Mouse (Mus musculus) hindbrain, embryonic 11.5 days (tissue): ENCODE results near the gene Gm9495. TPM values are rescaled to one million over a fixed set of nuclear protein-coding genes. Genes with fewer than 3 reads are reported as not detected.

ENCODE experiments used
- ATAC-seq: fragments of 200-750 bp; cut with Nextera tagmentation; 2 replicates; pipeline ENCODE4 v1.8.0; 2017; ENCODE audit warnings: mild to moderate bottlenecking, moderate TSS enrichment, moderate library complexity; ENCODE audit not compliant: low FRiP score
- DNase-seq: peaks from one replicate; pipeline ENCODE4 v3.0.0-alpha.2; 2015; ENCODE audit warnings: low spot score
- H3K27ac ChIP-seq: fragments of 300-500 bp; sonication (generic); 2 replicates; pipeline ENCODE4 v1.5.1; 2014; ENCODE audit warnings: mild to moderate bottlenecking, low read depth, low read length
- H3K27me3 ChIP-seq: fragments of 300-500 bp; sonication (generic); 2 replicates; pipeline ENCODE4 v1.6.1; 2014; ENCODE audit warnings: mild to moderate bottlenecking, low read length, moderate library complexity, mixed read lengths; ENCODE audit not compliant: control insufficient read depth, insufficient read depth
- H3K36me3 ChIP-seq: fragments of 300-500 bp; sonication (generic); 2 replicates; pipeline ENCODE4 v1.6.1; 2014; ENCODE audit warnings: mild to moderate bottlenecking, low read length, moderate library complexity, mixed read lengths; ENCODE audit not compliant: control insufficient read depth, insufficient read depth
- H3K4me1 ChIP-seq: fragments of 300-500 bp; sonication (generic); replicated peaks from 2 replicates; pipeline ENCODE4 v1.6.1; 2014; ENCODE audit warnings: low read length, mixed read lengths; ENCODE audit not compliant: control insufficient read depth, insufficient read depth
- H3K4me2 ChIP-seq: fragments of 300-500 bp; sonication (generic); replicated peaks from 2 replicates; pipeline ENCODE4 v1.6.1; 2014; ENCODE audit warnings: mild to moderate bottlenecking, low read depth, low read length
- H3K4me3 ChIP-seq: fragments of 300-500 bp; sonication (generic); 2 replicates; pipeline ENCODE4 v1.5.1; 2014; ENCODE audit warnings: low read depth, low read length
- H3K9ac ChIP-seq: fragments of 300-500 bp; sonication (generic); 2 replicates; pipeline ENCODE4 v1.6.1; 2014; ENCODE audit warnings: low read depth, low read length
- H3K9me3 ChIP-seq: fragments of 300-500 bp; sonication (generic); 2 replicates; pipeline ENCODE4 v1.6.1; 2016; ENCODE audit warnings: low read length; ENCODE audit not compliant: control insufficient read depth
- WGBS: fragments of 180-500 bp; shearing (Covaris S2); extraction: QIAGEN DNeasy Blood & Tissue Kit; methylation state at CpG from one replicate; pipeline ENCODE4 v1.1.7; 2014; 5-methylcytosine and 5-hydroxymethylcytosine counted together
- polyA plus RNA-seq: library from polyadenylated mRNA; unstranded; fragments of >200 nt; fragmentation: Nextera tagmentation; extraction: Ambion mirVana; gene quantifications from 2 replicates; pipeline ENCODE4 v1.2.1, GENCODE M21; 2014

Gm9495 gene
- polyA plus RNA-seq, 1 experiment from 2014 or later, result not detected

DNA sequence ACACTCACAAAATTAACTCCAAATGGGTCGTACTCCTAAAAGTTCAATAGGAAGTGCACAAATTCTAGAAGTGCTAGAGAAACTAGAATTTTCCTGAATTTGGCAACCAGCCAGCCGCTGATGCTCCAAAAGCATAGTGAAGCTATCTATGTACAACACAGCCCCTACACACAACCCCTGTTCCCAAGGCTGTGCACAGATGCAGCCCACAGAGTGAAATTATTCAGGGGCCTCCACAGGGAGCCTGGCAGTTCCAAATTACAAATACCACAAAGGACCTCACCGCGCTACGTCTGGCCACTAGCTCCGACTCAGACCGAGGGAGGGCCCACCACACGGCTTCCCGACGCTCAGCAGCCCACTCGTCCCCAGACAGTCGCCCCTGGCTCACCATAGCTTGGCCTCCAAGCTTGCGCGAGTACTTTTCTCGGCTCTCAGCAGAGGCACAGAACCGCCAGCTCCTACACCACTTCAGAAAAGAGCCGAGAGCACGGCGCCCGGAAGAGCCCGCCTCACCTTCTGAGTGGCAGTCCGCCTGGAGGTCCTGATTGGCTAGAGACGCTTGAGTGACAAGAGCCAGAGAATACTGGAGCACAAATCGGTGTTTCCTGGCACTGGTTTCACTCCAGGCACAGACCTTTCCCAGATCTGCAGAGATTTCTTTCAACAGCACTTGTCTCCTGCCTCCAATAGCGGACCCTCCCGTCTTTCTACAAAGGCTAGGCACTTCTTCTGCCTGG lies 58.1 kb downstream of the Gm9495 start:
- Histone ChIP-seq H3K27ac (peak overlapping the region; percentile 94), H3K4me3 (peak overlapping the region; percentile 73), H3K9ac (peak overlapping the region; percentile 91), H3K9me3 (peaks cover 8% of the 10 kb centered on the region), H3K36me3 (0 out of 2 replicates have a peak, but pooled peaks cover 4% of the 10 kb centered on the region), H3K27me3 (no peaks in the 10 kb centered on the region), H3K4me2 (peak overlapping the region; percentile 48), H3K4me1 (no peaks in the 10 kb centered on the region)
- ATAC-seq (peak; percentile 99), DNase-seq (peak; percentile 91)
- WGBS, result 3% methylated on average over 26 of the region's 26 CpGs

DNA sequence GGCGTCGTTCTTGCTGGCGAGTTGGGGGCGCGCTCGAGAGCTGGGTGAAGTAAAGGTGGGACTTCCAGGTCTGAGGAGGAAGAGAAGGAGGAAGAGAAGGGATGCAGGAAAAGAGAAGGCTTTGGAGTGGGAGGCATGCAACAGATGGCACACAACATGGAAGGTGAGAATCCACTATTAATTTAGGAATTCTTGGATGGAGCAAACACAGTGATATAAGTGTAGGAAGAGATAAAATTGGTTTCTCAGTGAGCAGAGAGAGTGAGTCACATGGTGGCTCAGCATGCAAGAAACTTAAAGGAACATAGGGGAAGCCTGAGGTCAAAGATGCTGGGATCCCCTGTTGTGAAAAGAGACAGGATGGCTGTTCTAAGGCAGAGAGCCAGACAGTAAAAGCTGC lies 69.0 kb downstream of the Gm9495 start:
- WGBS, result 93% methylated on average over 6 of the region's 6 CpGs
- Histone ChIP-seq H3K36me3 (0 out of 2 replicates have a peak, but pooled peaks cover 2% of the 10 kb centered on the region), H3K4me1 (no peaks in the 10 kb centered on the region), H3K27me3 (no peaks in the 10 kb centered on the region), H3K4me2 (no peak overlapping the region), H3K27ac (no peak overlapping the region), H3K9me3 (peaks cover 11% of the 10 kb centered on the region), H3K9ac (no peak overlapping the region), H3K4me3 (no peak overlapping the region)
- DNase-seq (no peak), ATAC-seq (no peak)

Other genes starting within 250 kb of the Gm9495 start
- 18.7 and 24.2 TPM in 2 replicates for gene Zfp930, start 244.5 kb downstream of the Gm9495 start, polyA plus RNA-seq
- gene D130040H23Rik, start 182.5 kb downstream of the Gm9495 start, polyA plus RNA-seq, result 6.3 and 10.6 TPM in 2 replicates
- gene Gm7697, start 69.4 kb upstream of the Gm9495 start, polyA plus RNA-seq, result not detected in 2 replicates
- 42.2 and 44.3 TPM in 2 replicates for gene Zfp868, start 172.0 kb upstream of the Gm9495 start, polyA plus RNA-seq
- gene Zfp964, start 200.9 kb upstream of the Gm9495 start, polyA plus RNA-seq, result 2.3 and 3.1 TPM in 2 replicates